Mouse (Mus musculus): ENCODE measurements around the gene Dlg1. TPM values are rescaled to one million over a fixed set of nuclear protein-coding genes. Genes with fewer than 3 reads are reported as not detected.

The Dlg1 gene
- total RNA-seq, 2 experiments from 2014 or later: 41.7 to 41.8 TPM

DNA sequence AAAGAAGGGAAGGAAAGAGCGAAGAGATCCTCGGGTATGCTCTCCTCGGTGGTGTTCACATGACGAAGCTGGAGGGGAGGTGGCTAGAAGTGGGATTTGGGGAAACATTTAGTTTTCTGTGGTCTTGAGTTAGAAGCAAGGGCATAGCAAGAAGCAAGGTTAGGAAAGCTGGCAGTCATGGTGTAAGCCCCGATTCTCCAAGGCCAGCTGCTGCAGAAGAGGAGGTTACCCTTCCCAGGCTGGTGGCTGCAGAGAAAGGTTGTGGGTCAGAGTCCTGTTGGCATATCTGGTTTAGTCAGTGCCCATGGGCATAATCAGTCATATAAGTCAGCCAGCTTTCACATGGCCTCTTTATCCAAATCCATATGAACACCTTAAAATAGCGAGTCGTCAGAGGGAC, 9.2 kb upstream of the Dlg1 start:
- intact Hi-C loops (cut with DNase I): no loop called here
- no peak for DNase-seq (ENCODE audit: low spot score)

DNA sequence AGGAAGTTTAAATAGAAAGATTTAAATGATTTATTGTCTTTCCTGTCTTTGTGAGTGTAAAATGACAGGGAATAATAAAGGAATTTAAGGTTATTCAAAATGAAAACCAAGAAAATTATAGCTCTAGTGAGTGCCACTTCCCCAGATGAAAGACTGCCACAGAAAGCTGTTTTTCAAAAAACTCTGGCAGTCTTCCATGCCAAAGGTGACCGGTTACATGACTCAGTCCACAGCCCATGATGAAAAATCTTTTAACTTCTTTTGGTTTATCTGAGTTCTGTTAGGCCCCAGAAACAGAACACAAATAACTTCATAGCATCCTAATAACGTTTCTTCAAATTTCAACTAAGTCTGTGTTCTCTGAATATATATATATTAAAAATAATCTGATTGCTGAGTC, 7.7 kb upstream of the Dlg1 start:
- no peak for DNase-seq (ENCODE audit: low spot score)
- intact Hi-C loops (cut with DNase I): no loop called here

DNA sequence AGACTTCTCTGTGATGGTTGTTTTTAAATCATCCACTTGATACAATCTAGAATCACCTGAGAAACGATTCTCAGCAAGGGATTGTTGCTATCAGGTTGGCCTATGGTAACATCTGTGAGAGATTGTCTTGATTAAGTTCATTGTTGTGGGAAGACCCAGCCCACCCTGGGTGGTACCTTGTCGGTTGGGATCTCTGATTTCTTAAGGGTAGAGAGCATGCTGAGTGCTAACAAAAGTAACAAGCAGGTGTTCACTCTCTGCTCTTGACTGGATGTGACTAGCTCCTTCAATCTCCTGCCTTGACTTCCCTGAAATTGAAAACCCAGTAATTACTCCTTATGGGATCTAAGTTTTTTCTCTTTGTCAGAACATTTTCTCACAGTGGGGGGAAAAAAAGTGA, 5.7 kb upstream of the Dlg1 start:
- intact Hi-C loops (cut with DNase I): no loop called here
- DNase-seq (ENCODE audit: low spot score): no peak

DNA sequence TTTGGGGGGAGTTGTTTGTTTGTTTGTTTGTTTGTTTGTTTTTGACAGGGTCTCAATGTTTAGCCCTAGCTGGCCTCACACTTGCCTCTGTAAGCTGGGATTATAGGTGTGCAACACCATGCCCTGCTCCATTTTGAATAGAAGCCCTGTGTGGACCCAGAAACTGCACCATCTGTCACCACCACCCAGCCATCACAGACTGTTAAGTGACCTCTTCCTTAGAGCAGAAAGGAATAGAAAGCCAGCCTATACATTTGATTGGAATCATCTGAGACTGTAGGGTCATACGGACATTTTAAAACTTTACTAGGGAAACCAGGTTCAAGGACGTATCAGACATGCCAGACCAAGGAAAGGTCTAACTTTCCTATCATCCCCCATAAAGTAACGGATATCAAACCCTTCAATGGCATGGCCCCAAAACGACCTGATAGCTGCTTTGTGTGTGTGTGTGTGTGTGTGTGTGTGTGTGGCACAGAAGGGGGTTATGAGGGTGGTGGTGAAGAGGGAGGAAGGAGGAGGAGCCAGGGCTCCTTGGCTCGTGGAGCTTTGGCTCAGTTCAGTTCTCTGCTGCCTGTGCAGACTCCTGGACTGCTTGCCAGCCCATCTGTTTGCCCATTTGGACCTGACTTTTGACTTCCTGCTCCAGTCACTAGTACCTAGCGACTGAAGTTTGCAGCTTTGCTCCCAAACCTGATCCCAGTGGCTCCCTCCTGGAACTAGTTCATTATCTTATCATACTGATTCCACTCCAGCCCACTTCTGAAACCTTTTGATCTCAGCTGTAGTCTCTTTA, 4.5 kb upstream of the Dlg1 start:
- no peak for DNase-seq (ENCODE audit: low spot score)
- intact Hi-C loops (cut with DNase I): no loop called here

DNA sequence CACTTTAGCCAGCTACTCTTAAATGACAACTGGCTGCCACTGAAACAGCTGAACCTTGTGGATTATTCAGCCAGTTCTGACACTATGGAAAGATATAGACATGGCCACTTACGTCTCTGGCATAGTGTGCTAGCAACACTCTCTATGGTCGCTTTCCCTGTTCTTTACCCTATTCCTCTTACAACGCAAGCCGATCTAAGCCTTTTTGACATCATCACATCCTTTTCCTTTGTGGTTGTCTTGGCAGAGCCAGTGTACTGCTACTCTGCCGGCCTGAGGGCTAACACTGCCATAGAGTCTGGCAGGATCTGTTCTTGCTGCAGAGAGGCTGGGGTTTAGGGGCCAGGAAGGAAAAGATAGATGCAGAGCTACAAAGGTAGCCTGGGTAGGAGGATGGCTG, 3.8 kb upstream of the Dlg1 start:
- intact Hi-C loops (cut with DNase I): no loop called here
- no peak for DNase-seq (ENCODE audit: low spot score)

DNA sequence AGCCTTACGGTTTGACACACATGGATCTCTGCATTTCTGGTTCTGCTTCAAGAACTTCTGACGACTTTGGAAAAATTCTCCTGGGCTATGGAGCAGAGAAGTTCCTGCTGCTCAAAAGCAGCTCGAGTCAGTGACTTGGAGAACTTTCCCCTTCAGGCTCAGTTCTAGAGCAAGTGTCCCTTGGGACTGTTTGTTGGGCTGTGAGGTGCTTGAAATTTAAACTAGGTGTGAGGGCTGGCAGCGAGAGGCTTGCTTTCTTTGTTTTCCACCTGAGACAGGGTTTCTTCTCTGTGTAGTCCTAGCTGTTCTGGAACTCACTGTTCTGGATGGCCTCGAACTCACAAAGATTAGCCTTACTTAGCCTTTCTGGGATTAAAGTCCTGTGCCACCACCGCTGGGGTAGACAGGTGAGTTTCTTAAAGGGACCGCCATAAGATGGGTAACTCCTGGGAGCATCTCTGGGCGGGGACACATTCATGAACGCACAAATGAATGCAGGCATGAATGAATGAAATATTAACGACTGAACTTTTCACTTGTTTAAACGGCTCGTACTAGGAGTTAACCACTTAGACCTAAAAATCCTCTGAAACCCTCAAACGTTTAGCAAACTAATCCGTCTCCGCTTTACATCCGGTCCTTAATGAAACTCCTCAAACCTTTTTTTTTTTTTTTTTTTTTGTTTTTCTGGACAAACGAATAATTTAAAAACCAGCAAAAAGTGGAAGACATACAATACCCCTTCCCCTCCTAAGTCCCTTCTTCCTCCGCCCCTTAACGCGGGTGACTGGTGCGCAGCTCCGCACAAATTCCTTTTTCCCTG, 476 bp upstream of the Dlg1 start:
- no peak for DNase-seq (ENCODE audit: low spot score)
- intact Hi-C loops (cut with DNase I): no loop called here

DNA sequence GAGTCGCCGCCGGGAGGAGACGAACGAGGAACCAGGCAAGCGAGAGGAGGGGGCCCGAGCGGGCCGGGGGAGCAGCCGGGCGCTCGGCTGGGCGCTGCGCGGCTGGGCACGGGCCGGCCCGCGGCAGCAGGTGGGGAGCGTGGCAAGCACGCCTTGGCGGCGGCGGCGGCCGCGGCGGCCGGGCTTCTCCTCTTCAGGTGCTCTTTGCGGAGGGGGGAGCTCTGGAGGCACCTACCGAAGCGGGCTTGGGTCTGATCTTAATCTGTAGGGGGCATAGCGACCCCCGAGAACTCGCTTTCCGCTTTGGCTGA, 999 bp downstream of the Dlg1 start:
- DNase-seq (ENCODE audit: low spot score): no peak
- intact Hi-C loops (cut with DNase I): no loop called here

DNA sequence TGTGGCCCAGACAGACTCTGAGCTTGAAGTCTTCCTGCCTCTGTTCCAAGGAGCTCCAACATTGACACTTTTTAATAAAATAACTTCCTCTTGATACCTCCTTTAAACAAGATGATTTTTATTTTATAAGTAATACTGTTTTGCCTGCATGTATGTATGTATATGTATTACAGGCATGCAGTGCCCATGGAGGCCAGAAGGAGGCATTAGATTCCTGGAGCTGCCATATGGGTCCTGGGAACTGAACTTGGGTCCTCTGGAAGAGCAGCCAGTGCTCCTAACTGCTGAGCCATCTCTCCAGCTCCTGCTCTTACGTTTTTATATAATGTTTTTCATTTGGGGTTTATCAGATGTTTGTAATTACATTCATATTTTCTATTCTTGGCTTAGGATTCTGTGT, 9.0 kb downstream of the Dlg1 start:
- no peak for DNase-seq (ENCODE audit: low spot score)
- intact Hi-C loops (cut with DNase I): no loop called here

DNA sequence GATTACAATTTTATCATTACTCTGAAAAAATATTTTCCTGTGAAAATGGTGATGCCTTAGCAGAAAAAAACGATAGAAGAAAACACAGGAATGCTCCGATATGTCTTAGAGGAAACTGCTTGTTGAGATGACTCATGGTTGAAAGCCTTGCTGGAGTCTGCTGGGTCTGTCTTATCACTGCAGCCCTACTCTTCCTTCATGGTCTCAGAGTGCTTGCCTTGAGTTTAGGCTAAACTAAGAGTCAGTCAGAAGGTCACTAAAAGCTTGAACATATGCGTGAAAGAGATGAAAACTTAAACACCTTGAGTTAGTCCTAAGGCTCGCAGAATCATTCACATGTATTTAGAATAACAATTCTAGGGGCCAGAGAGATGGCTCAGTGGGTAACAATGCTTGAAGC, 14.2 kb downstream of the Dlg1 start:
- intact Hi-C loops (cut with DNase I): no loop called here
- no peak for DNase-seq (ENCODE audit: low spot score)

DNA sequence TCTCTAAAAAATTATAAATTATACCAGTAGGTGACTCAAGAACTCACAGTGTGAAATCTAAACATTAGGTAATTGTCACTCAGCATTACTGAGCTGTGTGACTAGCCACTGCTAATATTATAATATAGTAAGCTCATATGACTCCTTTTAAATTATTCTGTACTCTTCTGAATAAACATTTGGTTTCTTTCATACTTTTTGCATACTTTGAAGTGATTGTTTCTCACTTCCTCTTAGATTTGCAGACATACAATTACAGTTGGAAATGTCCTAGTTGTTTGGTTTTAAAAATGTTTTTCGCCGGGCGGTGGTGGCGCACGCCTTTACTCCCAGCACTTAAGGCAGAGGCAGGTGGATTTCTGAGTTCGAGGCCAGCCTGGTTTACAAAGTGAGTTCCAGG, 19.0 kb downstream of the Dlg1 start:
- no peak for DNase-seq (ENCODE audit: low spot score)
- intact Hi-C loops (cut with DNase I): no loop called here

DNA sequence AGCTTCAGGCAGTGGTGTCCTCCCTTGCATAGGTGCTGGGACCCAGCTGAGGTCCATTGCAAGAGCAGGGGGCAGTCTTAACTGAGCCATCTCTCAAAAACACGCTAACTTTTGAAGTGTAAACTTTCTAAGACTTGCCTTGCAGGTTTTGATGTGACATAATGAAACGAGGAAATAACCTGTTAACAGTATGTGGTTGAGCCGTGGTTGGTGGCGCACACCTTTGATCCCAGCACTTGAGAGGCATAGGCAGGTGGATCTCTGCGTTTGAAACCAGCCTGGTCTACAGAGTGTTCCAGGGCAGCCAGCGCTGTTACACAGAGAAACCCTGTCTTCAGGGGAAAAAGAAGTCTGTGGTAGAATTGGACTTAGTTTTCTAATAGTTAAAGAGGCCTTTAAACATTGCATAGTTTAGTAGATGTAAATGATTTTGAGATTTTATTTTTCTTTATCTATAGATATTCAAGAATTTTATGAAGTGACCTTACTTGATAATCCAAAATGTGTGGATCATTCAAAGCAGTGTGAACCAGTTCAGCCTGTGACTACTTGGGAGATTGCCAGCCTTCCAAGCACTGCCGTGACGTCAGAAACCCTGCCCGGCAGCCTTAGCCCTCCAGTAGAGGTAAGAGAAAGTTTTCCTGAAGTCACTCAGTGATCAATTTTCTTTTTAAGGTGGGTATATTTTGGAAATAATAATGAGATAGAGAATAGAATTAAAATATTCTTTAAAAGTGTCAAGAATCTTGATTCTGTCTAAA, 20.6 kb downstream of the Dlg1 start:
- intact Hi-C loops (cut with DNase I): no loop called here
- DNase-seq (ENCODE audit: low spot score): no peak

DNA sequence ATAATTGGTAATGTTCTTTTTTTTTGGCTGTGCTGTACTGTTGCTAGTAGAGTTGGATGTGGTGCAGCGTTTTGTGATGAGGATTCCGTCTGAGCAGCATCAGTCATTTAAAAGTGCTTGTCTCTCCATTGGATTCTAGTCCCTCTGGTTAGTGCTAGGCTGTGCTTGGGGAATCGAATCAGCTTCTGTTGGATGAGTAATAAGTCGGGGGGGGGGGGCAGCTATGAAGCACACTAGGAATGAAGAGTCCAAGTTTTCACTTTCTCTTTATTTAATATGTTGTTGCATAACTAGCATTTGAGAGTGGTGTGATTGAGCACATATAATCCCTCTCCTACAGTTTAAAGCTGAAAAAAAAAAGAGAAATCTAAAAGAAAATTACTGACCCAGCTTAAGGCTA, 21.5 kb downstream of the Dlg1 start:
- intact Hi-C loops (cut with DNase I): no loop called here
- DNase-seq (ENCODE audit: low spot score): no peak

DNA sequence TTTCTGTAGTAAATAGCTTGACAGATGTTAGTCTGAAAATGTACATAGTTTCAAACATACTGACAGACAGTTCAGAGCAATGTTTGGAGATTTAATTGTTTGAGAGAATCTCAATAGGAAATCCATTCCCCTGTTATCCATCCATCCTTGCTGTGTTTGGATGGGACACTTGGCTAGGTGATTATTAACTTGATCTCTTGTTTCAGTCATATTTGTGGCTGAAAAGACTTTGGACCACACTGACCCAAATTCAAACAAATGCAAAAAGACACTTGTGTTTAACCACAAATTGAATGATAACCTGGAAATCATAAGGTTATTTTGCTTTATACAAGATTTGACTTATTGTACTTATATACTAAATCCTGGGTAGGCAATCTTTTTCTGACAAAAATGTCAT, 24.5 kb downstream of the Dlg1 start:
- DNase-seq (ENCODE audit: low spot score): no peak
- intact Hi-C loops (cut with DNase I): no loop called here

DNA sequence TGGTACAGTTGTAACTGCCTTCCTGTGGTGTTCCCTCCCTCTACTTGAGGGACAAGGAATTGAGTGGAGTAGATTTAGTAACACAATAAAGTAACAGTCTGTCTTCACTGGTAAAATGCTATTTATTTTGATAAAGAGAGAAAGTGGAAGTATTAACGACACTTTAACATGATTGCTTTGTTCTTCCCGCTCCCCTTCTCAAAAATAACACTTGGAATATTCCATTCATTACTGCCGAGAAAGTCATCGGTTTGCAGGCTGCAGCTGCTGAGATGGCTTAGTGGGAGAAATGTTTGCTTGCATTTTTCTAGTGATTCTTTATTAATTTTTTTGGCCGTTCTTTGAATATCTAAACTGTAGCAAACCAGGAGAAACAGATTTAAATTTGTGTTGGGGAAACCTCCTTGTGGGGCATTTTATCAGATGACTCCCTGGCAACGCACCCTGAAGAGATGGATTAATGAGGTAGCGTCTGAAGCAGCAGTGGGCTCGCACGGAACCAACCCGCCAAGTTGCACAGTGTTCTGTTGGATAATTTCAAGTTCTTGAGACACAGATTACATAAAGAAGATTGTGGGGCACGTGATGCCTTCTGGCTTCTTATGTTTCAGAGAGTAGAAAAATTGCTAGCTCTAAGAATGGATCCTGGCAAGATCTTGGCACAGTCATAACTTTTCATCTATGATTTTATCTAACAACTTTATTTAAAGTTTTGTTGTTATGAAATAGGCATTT, 32.2 kb downstream of the Dlg1 start:
- DNase-seq (ENCODE audit: low spot score): no peak
- intact Hi-C loops (cut with DNase I): no loop called here

DNA sequence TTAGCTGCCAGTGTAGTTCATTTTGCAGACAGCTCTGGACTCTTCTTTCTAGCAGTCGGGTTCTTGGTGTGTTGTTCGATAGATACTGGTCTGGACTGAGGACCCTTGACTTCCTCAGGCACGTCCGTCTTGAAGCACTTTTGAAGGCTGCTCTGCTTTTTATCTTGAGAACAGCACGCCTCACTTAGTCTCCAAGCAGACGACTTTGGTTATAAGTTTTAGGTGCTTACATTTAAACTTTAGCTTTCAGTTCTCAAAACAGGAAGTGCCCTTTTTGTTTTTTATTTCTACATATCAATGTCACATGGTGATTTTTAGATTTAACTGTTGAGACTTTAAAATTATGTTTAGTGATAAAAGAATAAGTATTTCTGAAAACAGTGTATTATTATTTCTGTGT, 33.1 kb downstream of the Dlg1 start:
- DNase-seq (ENCODE audit: low spot score): no peak
- intact Hi-C loops (cut with DNase I): no loop called here

DNA sequence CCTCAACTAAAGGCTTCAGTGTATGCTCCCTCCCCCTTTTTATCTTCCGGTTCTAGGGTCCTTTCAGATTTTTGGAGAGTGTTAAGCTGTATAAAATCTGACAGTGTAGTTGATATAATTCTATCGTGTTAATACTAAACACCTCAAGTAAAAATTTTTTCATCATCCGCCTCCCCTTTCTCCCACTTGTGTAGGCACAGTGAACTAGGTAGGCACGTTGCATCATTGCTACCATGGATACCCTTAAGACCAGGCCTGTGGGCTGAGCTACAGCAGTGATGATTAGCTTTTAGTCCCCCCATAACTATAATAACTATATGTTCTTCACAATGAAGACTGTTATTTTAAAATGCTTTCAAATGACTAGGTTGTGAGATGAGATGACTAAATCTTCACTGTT, 34.1 kb downstream of the Dlg1 start:
- intact Hi-C loops (cut with DNase I): no loop called here
- DNase-seq (ENCODE audit: low spot score): no peak

DNA sequence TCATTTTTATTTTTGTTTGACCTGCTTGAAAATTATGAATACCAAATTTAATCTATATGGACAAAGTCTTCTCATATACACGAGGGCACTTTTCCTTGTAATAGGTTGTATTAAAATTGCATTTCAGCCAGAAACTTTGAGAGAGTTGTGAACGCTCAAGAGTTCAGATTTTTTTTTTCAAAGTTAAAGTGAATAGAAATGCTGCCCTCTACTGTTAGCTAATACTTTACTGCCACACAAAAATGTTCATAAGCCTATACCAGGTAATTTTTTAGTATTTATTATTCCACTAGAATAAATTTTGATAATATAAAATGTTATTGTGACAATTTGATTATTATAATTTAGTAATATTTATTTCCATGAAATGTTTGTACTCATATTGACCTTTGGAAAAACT, 42.0 kb downstream of the Dlg1 start:
- DNase-seq (ENCODE audit: low spot score): no peak
- intact Hi-C loops (cut with DNase I): loop anchor here (1.0 kb wide), 1 partner anchor 247 kb away; no protein-coding TSS in a partner anchor

DNA sequence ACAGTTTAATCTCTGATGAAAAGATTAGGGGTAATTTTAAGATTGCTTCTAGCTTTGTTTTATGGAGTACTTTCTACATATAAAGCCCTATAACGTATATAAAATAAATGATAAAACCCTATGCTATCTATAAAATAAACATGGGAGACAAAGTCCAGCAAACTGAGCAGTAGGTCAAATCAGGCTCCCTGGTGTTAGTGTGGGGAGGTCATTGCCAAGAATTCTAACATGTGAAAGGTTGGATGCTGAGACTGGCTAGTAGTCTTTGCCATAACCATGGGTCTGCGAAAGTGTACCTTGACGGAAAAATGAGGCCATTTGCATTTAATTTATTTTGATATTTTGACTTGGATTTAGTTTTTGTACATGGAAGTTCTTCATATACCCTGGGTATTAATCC, 42.7 kb downstream of the Dlg1 start:
- intact Hi-C loops (cut with DNase I): loop anchor here (1.0 kb wide), 1 partner anchor 248 kb away; no protein-coding TSS in a partner anchor
- no peak for DNase-seq (ENCODE audit: low spot score)

DNA sequence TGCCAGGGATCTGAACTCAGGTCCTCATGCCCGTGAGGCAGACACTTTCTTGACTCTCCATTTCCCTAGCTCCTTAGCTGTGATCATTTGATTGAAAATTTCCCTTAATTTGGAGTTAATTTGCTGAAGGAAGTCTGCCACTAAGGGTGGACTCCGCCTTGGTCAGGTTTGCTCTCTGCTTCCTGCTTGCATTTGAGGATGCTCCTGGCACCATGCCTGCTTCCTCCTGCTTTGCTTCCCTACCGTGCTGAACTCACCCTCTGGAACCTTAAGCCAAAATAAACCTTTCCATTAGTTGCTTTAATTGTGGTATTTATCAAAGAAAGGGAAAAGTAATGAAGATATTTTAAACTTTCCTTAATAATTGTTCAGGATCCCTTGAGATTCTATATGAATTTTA, 44.1 kb downstream of the Dlg1 start:
- no peak for DNase-seq (ENCODE audit: low spot score)
- intact Hi-C loops (cut with DNase I): no loop called here

DNA sequence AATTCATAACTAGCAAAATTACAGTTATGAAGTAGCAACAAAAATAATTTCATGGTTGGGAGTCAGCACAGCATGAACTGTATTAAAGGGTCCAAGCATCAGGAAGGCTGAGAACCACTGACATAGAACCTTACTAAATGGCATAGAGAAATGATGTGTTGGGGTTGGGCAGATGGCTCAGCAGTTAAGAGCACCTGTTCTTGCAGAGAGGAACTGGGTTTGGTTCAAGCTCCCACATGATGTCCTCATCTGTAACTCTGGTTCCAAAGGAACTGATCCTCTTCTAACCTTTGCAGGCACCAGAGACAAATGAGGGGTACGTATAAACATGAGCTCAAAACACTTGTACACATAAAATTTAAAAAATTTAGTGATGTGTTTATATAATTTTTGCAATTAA, 59.7 kb downstream of the Dlg1 start:
- intact Hi-C loops (cut with DNase I): no loop called here
- no peak for DNase-seq (ENCODE audit: low spot score)

All from heart, postnatal 25 days (tissue).